Mouse (Mus musculus) testis, postnatal 14 days (tissue): ENCODE data around the gene Dcaf17.
A peak's percentile ranks its signal among the peaks of the same experiment; 100 is the strongest.

Source experiments
- DNase-seq: peaks from one replicate; pipeline ENCODE4 v3.0.0; 2021; ENCODE audit warnings: low spot score

Gene Dcaf17

DNA sequence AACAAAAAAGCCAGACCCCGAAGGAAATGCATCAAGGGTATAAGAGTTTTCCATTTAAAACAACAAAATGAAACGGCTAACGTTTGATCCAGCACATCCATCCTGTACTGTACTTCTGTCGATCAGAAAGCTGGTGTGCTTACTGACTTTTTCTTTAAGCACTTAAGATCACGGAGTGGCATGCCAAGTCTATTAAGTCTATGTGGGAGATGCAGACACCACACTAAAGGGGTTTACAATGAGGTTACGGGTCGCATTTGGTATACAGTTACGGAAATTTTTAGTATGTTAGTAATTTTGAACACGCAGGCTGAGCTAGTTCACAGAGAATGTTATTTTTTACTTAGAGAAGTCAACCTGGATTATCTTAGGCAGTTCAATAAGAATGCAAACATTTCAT is 412 bp upstream of the Dcaf17 start:
- no peak for DNase-seq

DNA sequence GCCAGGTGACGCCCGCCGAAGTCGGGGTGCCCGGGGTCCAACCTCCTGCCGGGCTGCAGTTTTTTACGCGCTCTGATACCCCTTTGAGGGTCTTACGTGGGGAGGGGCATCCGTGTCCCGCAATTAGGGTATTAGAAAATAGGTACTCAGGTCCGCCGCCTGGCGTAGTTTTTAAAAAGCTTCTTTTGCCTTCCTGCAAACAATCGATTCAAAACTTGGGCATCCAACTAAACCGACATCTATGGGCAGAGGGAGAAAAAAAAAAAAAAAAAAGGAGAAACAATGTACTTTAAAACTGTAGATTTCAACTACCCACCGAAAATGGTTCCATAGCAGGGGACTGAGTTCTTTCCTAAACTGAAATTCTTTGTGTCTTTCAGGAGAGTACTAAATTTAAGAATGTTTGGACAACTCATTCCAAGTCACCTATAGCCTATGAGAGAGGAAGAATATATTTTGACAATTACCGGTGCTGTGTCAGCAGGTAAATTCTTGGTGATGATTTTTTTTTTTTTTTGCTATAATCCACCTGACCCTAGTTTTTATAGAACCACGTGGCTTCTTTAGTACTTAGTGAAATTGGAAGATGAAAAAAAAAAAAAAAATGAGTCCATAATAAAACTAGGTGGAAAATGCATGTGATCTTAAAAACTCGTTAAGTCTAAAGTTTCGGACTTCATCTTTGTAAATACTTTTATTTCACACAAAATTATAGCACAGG is 1.1 kb downstream of the Dcaf17 start:
- no peak for DNase-seq

DNA sequence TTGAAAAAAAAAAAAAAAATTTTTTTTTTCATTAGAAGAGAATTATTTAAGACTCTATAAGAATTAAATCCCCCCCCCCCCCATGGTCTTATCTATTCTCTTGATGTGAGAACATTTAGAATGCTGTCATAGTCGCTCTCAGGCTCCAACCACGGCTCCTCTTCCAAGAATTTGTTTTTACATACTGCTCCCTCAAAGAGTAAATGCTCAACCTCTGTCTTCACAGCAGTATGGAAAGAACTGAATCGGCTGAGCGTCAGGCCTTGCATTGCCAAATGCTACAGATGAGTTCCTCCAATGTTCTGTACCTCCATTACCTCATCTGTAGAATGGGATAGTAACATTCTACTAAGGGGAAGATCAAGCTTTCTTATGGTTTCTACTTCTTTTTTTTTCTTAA is 16.5 kb downstream of the Dcaf17 start:
- no peak for DNase-seq

DNA sequence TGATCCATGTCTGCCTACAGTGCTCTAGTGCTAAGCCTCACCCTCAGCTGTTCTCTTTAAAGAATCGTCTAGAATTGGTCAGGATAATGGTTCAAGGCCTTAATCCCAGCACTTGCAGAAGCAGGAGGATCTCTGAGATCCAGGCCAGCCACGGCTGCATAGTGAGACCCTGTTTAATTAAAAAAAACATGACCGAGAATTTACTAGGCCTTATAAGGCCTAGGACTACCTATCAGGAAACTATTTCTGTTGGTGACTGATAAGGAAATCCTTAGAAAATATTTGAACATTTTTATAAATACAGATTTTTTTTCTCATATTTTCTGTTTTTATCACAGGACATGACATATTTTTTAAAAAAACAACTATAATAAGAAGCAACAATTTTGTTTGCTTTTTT is 18.2 kb downstream of the Dcaf17 start:
- no peak for DNase-seq

DNA sequence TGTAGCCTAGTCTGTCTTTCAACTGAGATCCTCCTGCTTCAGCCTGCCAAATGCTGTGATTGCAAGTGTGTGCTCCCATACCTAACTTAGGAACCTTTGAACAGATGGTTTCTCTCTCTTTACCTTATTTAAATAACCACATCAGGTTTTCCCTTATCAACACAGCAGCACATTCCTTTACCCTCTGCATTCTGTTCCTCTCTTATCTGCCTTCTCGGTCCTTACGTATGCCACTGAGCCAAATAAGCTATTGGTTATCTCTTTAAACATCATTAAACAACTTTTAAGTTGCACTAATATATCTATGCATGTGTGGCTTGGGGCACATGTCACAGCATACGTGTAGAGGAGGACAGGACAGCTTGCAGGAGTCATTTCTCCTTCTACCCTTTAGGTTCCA is 18.7 kb downstream of the Dcaf17 start:
- no peak for DNase-seq

DNA sequence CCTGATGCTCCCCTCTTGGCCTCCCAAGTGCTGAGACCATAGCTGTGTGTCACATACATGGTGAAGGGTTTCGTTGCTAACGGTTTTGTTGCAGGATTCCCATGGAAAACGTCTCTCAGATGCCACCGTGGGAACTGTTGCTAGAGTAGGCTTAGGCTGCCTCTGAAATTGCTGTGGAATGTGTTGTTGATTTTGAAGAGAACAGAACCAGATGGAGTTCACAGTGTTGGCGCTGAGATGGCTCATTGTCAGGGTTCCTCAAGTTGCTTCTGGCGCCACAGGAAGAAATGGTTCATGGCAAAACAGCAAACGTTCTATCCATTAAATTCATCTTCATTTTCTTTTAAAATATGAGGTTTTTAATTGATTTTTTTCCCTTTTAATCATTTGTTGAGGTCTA is 27.3 kb downstream of the Dcaf17 start:
- DNase-seq = no peak

DNA sequence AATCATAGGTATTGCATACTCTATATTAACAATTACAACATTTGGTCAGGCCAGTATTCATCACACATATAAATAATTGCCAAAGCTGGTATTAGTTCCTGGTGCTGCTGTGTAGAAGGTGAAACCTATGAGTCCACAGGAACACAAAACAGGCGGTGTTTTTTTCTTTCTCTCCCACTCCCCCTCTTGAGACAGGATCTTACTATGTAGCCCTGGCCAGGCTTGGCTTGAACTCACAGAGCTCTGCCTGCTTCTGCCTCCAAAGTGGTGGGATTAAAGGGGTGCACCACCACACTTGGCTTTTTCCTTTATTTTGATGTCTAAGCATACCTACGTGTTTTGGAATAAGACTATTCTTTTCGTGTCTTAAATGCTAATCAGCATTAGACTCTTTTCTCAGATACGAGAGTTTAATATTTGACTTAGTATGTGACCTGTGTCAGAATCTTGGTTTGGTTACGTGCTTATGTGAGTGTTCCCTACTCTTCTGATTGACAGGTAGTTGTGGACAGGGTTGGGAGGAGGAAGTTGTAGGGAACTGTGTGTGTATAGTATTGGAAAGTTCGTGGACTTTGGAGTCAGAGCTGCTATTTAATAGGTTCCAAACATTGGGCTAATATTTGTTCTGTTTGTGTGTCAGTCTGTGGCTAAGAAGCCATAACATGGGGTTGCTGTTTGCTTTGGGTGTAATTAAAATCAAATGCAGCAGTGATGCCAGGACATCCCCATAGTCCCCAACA is 28.5 kb downstream of the Dcaf17 start:
- no peak for DNase-seq

DNA sequence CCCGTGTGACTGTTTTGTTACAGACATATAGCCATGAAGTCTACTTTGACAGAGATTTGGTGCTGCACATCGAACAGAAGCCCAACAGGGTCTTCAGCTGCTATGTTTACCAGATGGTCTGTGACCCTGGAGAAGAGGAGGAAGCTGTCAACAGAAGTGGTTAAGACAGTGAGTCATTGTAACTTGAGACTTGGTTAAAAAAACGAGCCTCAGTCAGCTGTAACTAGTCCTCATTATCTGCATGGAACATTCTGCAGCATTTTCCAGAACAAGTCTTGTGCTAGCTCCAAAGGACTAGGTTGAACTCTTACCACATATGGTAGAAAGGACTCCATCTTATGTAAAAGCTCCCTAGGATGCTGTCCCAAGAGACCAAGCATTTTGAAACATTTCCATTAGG is 34.6 kb downstream of the Dcaf17 start:
- DNase-seq = no peak

DNA sequence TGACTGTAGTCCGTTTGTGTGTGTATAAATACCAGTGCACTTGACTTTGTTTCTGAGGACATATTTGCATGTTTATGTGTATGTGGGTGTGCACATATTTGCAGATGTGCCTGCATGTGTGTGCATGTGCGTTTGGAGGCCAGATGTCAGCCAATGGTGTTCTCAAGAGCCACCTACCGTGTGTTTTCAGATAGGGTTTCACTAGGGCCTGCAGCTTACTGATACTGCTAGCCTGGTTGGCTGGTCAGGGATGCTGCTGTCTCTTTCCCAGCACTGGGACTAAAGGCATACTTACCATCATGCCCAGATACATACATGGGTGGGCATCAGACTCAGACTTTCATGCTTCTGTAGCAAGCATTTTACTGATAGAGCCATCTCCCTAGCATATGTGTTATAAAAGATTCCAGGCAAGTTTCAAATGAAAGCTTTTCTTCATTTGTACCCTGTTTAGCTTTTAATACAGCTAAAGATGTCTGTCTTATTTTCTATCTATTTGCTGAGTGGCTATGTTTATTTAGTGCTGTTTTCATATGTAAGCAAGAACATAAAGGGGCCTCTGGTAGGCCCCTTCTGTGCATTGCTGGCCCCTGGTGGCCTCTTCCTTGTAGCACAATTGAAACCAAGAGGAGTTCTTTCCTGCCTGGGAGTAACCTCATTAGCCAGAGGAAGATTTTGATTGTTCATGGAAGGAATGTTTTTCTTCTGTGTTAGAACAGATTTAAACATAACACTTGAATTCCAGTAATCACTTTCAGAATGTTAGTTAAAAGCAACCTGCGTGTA is 35.7 kb downstream of the Dcaf17 start:
- DNase-seq = no peak

DNA sequence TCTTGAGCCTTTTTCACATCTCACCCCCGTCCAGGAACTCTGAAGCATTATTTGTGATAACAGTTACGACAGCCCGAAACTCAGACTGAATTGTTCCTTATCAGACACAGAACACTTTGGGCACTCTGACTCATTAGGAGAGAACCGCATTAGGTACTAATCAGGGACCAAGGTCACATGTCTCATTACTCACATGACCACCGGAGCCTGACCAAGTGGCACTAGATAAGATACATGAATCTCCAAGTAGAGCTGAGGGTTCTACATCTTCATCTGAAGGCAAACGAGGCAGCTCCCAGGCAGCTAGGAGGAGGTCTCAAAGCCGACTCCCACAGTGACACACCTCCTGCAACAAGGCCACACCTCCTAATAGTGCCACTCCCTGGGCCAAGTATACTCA is 41.0 kb downstream of the Dcaf17 start:
- peak; percentile 31 for DNase-seq

DNA sequence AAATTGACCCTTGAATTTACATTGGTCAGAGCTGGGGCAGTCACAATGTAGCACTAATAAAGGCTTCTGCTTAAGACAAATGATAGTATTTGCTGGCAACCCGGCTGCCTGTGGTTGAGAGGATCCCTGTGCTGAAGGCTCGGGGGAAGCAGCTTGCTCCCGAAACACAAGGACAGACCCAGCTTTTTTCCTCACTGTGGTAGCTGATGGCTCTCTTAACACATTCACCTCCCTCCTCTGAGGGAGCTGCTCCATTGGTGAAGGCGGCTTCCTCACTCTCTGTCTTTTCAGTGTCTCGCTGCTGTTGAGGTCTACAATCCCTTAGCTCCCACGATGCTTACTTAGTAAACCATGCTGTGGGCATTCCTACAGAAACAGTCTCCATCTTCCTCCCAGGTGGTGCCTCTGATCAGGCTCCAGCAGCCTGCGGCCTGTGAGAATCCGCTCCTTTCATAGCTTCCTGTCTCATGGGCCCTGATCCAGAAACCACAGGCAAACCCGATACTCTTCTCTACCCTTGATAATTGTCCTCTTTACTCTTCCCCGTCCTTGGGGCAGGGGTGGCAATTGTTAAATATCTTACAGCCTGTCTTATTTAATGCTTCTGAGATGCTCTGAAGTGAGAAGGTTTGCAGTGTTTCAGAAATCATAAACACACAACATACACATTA is 47.6 kb downstream of the Dcaf17 start:
- DNase-seq = no peak

DNA sequence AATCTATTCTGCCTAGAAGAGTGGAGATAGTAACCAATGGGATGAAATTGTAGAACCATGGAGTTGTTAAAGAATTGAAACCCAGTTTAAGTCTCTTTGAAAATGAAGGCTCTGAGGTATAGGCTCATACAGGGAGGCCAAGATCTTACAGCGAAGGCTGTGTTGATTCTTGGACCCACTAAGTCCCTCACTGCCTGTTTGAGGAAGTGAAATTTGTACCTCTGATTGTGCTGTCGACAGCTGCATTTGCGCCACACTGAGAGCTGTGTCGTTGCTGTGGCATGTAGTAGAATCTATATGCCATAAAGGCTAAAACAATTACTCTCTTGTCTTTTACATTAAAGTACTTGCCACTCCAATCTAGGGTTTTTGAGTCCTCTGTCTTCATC is 48.2 kb downstream of the Dcaf17 start:
- DNase-seq = no peak

DNA sequence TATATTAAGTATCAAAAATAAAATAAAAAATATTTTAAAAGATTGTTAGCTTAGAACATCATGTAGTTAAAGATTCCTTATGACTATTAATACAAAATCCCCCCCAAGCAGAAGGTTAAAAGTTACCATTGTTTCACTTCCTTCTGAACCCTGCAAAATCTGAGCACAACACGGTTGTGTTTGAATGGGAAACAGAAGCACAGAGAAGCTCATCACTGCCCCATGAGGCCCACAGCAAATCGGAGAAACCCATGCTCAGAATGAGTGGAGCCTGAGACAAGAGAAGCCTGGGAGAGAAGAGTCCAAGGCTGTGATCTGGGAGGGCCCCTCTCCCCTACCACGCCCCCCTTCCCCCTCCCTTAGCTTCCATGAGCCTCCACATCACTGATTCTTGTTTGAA is 49.6 kb downstream of the Dcaf17 start:
- DNase-seq = no peak

DNA sequence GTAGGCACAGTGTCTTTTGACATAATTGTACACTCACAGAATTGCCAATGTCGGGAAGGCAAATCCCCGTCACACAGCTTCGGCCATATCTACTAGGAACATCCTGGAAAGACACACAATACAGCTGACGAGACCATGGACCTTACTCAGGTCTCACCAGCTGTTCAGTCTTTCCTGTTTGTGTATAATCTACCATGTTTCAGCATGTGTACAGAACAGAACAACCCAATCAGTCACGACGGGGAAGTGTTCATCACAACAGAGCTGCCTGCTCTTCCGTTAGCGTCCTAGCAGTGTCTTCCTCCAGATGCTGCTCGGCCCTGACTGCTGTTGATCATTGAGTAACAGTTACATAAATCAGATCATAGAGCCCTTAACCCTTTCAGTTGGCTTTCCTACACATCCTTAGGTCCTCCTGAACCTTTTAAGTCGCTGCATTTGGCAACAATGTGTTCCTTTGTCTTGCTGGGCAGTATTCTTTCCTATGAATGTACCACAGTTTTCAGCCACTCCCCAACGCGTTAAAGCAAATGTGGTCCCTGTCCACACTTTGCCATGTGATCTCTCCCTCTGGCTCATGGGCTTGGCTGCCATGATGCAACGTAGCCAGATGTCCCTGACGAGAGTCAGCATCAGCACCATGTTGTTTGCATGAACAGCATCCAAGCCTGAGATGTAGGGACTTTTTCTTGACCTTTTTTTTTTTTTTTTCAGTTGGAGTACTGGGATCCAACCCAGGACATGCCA is 50.5 kb downstream of the Dcaf17 start:
- no peak for DNase-seq

DNA sequence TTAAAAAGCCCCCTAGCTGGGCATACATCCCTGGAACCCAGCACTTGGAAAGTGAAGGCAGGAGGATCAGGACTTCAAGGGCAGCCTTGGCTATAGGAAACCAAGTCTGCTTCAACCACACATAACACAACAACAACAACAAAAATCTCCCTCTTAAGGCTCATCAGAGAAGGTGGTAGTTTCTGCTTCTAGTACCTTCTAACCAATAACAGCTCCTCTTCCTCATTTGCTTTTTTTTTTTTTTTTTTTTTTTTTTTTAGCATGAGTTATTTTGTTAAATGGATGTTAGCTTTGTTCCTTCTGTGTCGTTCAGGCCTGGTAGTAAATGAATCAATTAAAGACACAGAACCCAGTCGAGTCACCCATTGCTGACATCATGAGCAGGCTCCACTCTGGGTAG is 52.1 kb downstream of the Dcaf17 start:
- no peak for DNase-seq

DNA sequence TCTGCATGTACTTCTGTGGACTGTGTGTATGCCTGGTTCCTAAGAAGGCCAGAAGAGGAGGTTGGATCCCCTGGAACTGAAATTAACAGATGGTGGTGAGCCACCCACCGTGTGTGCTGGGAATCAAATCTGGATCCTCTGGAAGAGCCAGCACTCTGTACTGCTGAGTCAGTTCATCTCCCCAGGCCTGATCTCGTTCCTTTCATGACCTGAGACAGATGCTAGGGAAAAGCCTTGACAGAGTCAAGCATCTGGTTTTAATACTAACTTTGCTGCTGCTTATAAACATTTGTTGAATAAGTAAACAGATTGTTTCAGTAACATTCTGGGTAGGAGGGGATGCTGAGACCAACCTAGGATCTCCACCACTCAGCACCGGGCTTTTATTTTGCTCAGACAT is 53.4 kb downstream of the Dcaf17 start:
- DNase-seq = no peak

DNA sequence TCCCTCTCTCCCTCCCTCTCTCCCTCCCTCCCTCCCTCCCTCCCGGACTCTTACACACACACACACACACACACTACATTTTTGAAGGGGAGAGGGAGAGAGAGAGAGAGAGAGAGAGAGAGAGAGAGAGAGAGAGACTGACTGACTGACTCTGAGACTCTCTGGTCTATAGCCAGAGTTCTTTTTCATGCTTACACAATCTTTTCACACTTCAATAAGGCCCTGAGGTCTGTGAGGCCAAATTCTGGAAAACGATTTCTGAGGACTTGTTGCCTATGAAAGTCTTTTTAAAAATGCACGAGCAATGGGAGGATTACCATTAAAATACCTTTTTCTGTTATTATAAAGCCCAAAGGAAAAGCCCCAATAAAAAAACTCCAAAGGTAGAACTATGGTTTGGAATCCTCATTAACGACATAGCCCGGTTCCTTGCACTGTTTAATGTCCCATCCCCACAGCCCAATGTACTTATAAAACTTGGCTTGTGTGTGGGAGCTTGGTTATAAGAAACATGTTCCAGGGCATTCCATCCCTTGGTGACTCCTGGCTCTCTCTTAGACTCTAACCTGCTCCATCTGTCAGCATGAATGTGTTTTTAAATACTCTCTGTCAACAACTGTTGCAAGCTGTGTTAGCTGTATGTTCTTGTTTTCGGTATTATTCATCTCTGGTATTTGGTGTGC is 58.5 kb downstream of the Dcaf17 start:
- DNase-seq = no peak

DNA sequence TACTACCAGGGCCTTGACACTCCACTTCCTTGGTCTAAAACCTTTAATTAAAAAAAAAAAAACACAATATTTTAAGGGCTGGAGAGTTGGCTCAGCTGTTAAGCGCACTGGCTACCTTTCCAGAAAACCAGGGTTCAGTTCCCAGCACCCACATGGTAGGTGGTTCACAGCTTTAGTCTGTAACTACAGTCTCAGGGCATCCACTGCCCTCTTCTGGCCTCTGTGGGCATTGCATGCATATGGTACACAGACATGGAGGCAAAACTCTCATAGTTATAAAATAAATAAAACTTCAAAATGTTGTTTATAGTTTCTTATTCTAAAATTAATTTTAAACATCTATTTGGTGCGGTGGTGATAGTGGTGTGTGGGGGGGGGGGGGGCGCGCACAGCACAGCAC is 61.0 kb downstream of the Dcaf17 start:
- DNase-seq = no peak

DNA sequence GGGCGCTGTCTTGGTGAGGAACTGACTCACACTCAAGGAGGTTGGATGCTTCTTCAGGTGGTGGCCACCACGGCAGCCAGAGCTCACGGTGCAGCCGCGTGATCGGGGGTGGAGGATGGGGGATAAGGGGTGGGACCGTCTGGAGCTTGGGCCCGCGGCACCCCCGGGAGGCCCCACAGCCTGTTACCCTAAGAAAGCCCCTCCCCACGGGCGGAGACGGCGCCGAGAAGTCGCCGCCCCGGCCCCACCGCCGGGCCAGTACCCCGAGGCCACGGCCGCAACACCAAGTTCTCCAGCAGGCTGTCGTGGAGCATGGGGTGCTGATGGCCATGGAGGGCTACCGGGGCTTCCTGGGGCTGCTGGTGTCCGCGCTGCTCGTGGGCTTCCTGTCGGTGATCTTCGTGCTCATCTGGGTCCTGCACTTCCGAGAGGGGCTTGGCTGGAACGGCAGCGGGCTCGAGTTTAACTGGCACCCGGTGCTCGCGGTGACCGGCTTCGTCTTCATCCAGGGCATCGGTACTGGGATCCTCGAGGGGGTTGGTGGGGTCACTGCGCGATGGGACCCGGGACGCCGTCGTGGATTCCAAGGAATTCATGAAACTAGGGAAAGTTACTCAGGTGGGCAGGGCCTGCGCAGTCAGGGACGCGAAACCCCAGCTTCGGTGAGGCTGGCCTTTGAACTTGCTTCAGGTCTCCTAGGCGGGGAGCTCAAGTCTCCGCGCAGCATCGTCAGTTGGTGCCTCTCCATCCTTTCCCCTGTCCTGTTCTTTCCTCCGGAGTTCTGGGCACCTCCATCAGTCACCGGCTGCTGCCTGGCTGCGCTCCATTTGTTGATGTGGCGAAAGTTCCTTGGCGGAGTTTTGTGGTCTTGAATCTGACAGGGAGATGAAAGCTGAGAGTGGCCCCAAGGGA is 62.9 kb downstream of the Dcaf17 start, which contains the start of gene Cybrd1:
Cybrd1 (plus strand) TSS at position 127 of the 912 bp plus-strand sequence.
- no peak for DNase-seq

DNA sequence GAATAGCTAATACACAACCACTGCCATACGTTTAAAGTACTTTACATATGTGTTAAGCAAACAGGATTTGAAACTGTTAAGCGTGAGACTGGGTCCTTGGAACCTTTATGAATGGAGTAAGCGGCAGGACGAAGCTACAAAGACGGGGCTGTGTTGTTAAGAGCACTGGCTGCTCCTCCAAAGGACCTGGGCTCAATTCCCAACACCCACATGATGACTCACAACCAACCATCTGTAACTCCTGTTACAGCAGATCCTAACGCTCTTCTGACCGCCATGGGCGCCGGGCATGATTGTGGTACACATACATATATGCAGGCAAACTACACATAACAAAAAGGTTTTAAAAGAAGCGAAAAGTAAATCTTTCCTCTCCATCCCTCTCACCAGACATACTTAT is 65.7 kb downstream of the Dcaf17 start:
- no peak for DNase-seq
